Mouse (Mus musculus) liver, adult 10 weeks (tissue): ENCODE measurements around the gene Cep170. TPM values are rescaled to one million over a fixed set of nuclear protein-coding genes. Genes with fewer than 3 reads are reported as not detected.

Experiments
- polyA plus RNA-seq: library from polyadenylated mRNA; stranded (reverse); fragments of 350-450 nt; fragmentation: Illumina TruSeq; extraction: RNeasy Lipid Tissue Mini Kit (QIAGEN cat#74804); gene quantifications from one replicate; pipeline ENCODE4 v1.2.3, GENCODE M21; 2014; ENCODE audit warnings: low read depth, low replicate concordance

Gene Cep170
- 8.6 TPM for polyA plus RNA-seq

GRCm38 (mm10) chr1:176814036-176814420, at the start of gene Cep170:
Cep170 (minus strand) TSS chr1:176814067.

GRCm38 (mm10) chr1:176814591-176815062, 760 bp upstream of the Cep170 start, which contains the start of gene Sdccag8:
Sdccag8 (plus strand) TSS chr1:176814660.

Other genes starting within 250 kb of the Cep170 start
- gene Sdccag8, start 593 bp upstream of the Cep170 start, polyA plus RNA-seq: 5.1 TPM